ENCODE assay signal across 19 mouse cellular contexts in genomic region chr2:170269926-170270577, GRCm38 (mm10).
DNase-seq lines count a peak whose midpoint lies in the region; ATAC-seq and TF ChIP-seq lines count a peak whose summit lies in the region.
"Had no signal": no experiment of that assay in that cellular context is flagged by ENCODE, and none has a peak within 500 bp of the region (broad histone marks: within the 10 kb centered on the region; RNA-seq: fewer than 3 reads in every experiment).

No protein-coding gene starts in this region.

- no peaks in the 10 kb centered on the region for H3K27me3 ChIP-seq in kidney, embryonic 15.5 days
- H3K27me3 ChIP-seq in lung, embryonic 16.5 days (ENCODE audit: control insufficient read depth, insufficient read depth, low read depth, low read length) = no peaks in the 10 kb centered on the region
- H3K27me3 ChIP-seq in liver, postnatal 0 days (ENCODE audit: insufficient read depth, low read length) = no peaks in the 10 kb centered on the region
- no peaks in the 10 kb centered on the region for H3K27me3 ChIP-seq in heart, embryonic 10.5 days (ENCODE audit: insufficient read depth, poor library complexity, severe bottlenecking)
- H3K27me3 ChIP-seq: forebrain, embryonic 15.5 days; midbrain, embryonic 15.5 days; Patski had no signal

- H3K9ac ChIP-seq in kidney, embryonic 15.5 days = no peak overlapping the region
- no peak overlapping the region for H3K9ac ChIP-seq in lung, embryonic 16.5 days (ENCODE audit: low read length)
- H3K9ac ChIP-seq in liver, postnatal 0 days (replicated peaks) = no peak overlapping the region
- H3K9ac ChIP-seq: forebrain, embryonic 15.5 days; midbrain, embryonic 15.5 days had no signal

- no peak for ATAC-seq in kidney, embryonic 15.5 days (replicated peaks; ENCODE audit: low FRiP score)
- ATAC-seq in lung, embryonic 16.5 days (ENCODE audit: low read depth) = peak; percentile 29; the same call in 1 of the 2 replicates
- peak; percentile 79 for ATAC-seq in liver, postnatal 0 days
- ATAC-seq: CD4-positive, CD25-positive, alpha-beta regulatory T cell, adult 4 months; forebrain, embryonic 15.5 days; midbrain, embryonic 15.5 days; Patski had no signal

- no peak for TF ChIP-seq CTCF in liver, postnatal 0 days (IDR thresholded peaks at IDR 0.05; ENCODE audit: low read depth)

- peak overlapping the region; percentile 20; the same call in 1 of the 2 replicates for H3K27ac ChIP-seq in kidney, embryonic 15.5 days
- peak overlapping the region; percentile 53 for H3K27ac ChIP-seq in lung, embryonic 16.5 days (ENCODE audit: low read length)
- peak overlapping the region; percentile 63 for H3K27ac ChIP-seq in liver, postnatal 0 days (ENCODE audit: low read depth)
- H3K27ac ChIP-seq in heart, embryonic 10.5 days = no peak overlapping the region
- H3K27ac ChIP-seq: forebrain, embryonic 15.5 days; hindbrain, embryonic 10.5 days; midbrain, embryonic 15.5 days had no signal

- TF ChIP-seq EP300 in liver, postnatal 0 days (IDR thresholded peaks at IDR 0.05; ENCODE audit: low read depth) = no peak

- H3K36me3 ChIP-seq in kidney, embryonic 15.5 days = no peaks in the 10 kb centered on the region
- H3K36me3 ChIP-seq in lung, embryonic 16.5 days (ENCODE audit: control insufficient read depth, insufficient read depth, low read length) = no peaks in the 10 kb centered on the region
- no peaks in the 10 kb centered on the region for H3K36me3 ChIP-seq in liver, postnatal 0 days (replicated peaks; ENCODE audit: insufficient read depth, low read length)
- H3K36me3 ChIP-seq in heart, embryonic 10.5 days = no peaks in the 10 kb centered on the region
- H3K36me3 ChIP-seq: forebrain, embryonic 15.5 days; hindbrain, embryonic 10.5 days; midbrain, embryonic 15.5 days had no signal

- DNase-seq in kidney, adult 18-20 months = no peak
- no peak for DNase-seq in lung, adult 18-20 months
- DNase-seq in liver, postnatal 0 days = no peak
- DNase-seq in layer of hippocampus, postnatal 10 days (ENCODE audit: low spot score in 2 of 2) = no peak
- no peak for DNase-seq in heart, embryonic 10.5 days (ENCODE audit: low spot score)
- no peak for DNase-seq in yolk sac, embryonic 10.5 days (ENCODE audit: low spot score)
- DNase-seq: adrenal gland, postnatal 10 days; cerebellum, adult 9-10 months; gastrocnemius, postnatal 36 days; right cerebral cortex, postnatal 25 days; thymus, postnatal 25 days had no signal

- no peak overlapping the region for H3K4me2 ChIP-seq in kidney, embryonic 15.5 days
- H3K4me2 ChIP-seq in lung, embryonic 16.5 days (ENCODE audit: low read depth, low read length) = no peak overlapping the region; the same call in 1 of the 2 replicates
- H3K4me2 ChIP-seq in liver, postnatal 0 days (ENCODE audit: low read depth, low read length) = peak overlapping the region; percentile 18; the same call in 1 of the 2 replicates
- H3K4me2 ChIP-seq: forebrain, embryonic 15.5 days; midbrain, embryonic 15.5 days had no signal

- WGBS in kidney, embryonic 15.5 days = 37% methylated on average over 11 of the region's 11 CpGs
- 44% methylated on average over 11 of the region's 11 CpGs for WGBS in lung, embryonic 16.5 days
- WGBS in liver, postnatal 0 days (ENCODE audit: insufficient replicate concordance) = 60% methylated on average over 11 of the region's 11 CpGs
- WGBS in heart, embryonic 10.5 days = 74% methylated on average over 11 of the region's 11 CpGs

- peaks cover 43% of the 10 kb centered on the region for H3K4me1 ChIP-seq in kidney, embryonic 15.5 days
- peaks cover 19% of the 10 kb centered on the region for H3K4me1 ChIP-seq in lung, embryonic 16.5 days (replicated peaks; ENCODE audit: control insufficient read depth, insufficient read depth, low read length)
- H3K4me1 ChIP-seq in liver, postnatal 0 days (ENCODE audit: insufficient read depth) = peaks cover 11% of the 10 kb centered on the region; the same call in 1 of the 2 replicates
- H3K4me1 ChIP-seq in heart, embryonic 10.5 days = peaks cover 12% of the 10 kb centered on the region

- H3K4me3 ChIP-seq in kidney, embryonic 15.5 days (replicated peaks) = no peak overlapping the region
- H3K4me3 ChIP-seq in lung, embryonic 16.5 days (ENCODE audit: low read length) = no peak overlapping the region
- no peak overlapping the region for H3K4me3 ChIP-seq in liver, postnatal 0 days (ENCODE audit: low read depth, low read length)
- H3K4me3 ChIP-seq in heart, embryonic 10.5 days = no peak overlapping the region
- H3K4me3 ChIP-seq: forebrain, embryonic 15.5 days; hindbrain, embryonic 10.5 days; megakaryocyte, embryonic 14.5 days; midbrain, embryonic 15.5 days had no signal

- H3K9me3 ChIP-seq in kidney, embryonic 15.5 days (replicated peaks) = 0 out of 2 replicates have a peak, but pooled peaks cover 4% of the 10 kb centered on the region
- peaks cover 3% of the 10 kb centered on the region; the same call in 1 of the 2 replicates for H3K9me3 ChIP-seq in lung, embryonic 16.5 days (ENCODE audit: control insufficient read depth, low read length)
- H3K9me3 ChIP-seq in liver, postnatal 0 days (ENCODE audit: low read length) = no peaks in the 10 kb centered on the region; the same call in 1 of the 2 replicates
- H3K9me3 ChIP-seq in heart, embryonic 10.5 days = no peaks in the 10 kb centered on the region
- H3K9me3 ChIP-seq: forebrain, embryonic 15.5 days; midbrain, embryonic 15.5 days had no signal
